Mouse (Mus musculus) bone marrow, adult 2 months (tissue): Measurements from ENCODE around the gene Slc4a8.

ENCODE experiments used
- CTCF ChIP-seq: fragments of 200-500 bp; IDR thresholded peaks from 2 replicates; pipeline ENCODE4 v1.5.1; 2011; ENCODE audit warnings: low read length, control low read depth; ENCODE audit not compliant: control insufficient read depth, insufficient read depth
- POLR2A ChIP-seq: fragments of 200-500 bp; IDR thresholded peaks from 2 replicates; pipeline ENCODE4 v1.6.1; 2011; ENCODE audit warnings: low read depth, mild to moderate bottlenecking, control low read depth, low read length, borderline replicate concordance; ENCODE audit not compliant: control insufficient read depth

- TF ChIP-seq CTCF (no peak), POLR2A (no peak)
Measured at GRCm38 (mm10) chr15:100808484-100808883, 46.9 kb downstream of the Slc4a8 start.
